Mouse (Mus musculus): ENCODE results near the gene Il17rc. TPM values are rescaled to one million over a fixed set of nuclear protein-coding genes. Genes with fewer than 3 reads are reported as not detected.

Il17rc gene
- polyA plus RNA-seq, 1 experiment from 2014 or later = 2.7 TPM

- Histone ChIP-seq H3K27me3 (ENCODE audit: control insufficient read depth, insufficient read depth, low read depth, low read length) (no peaks in the 10 kb centered on the region; the same call in 1 of the 2 replicates), H3K4me3 (ENCODE audit: low read depth, low read length) (no peak overlapping the region), H3K9ac (ENCODE audit: low read depth, low read length) (no peak overlapping the region), H3K27ac (ENCODE audit: low read length) (no peak overlapping the region), H3K36me3 (ENCODE audit: control insufficient read depth, insufficient read depth, low read length) (0 out of 2 replicates have a peak, but pooled peaks cover 5% of the 10 kb centered on the region), H3K9me3 (replicated peaks; ENCODE audit: control insufficient read depth, low read length, poor library complexity, severe bottlenecking) (no peaks in the 10 kb centered on the region), H3K4me2 (ENCODE audit: low read length) (no peak overlapping the region), H3K4me1 (ENCODE audit: control insufficient read depth, insufficient read depth, low read length) (peaks cover 15% of the 10 kb centered on the region)
- WGBS = 78% methylated on average over 6 of the region's 6 CpGs
- ATAC-seq = no peak
Observed at GRCm38 (mm10) chr6:113499346-113499745, 28.1 kb downstream of the Il17rc start.

- Histone ChIP-seq H3K4me1 (ENCODE audit: control insufficient read depth, insufficient read depth, low read length) (peaks cover 12% of the 10 kb centered on the region), H3K9ac (ENCODE audit: low read depth, low read length) (peak within 1 kb of the TSS; percentile 83), H3K36me3 (ENCODE audit: control insufficient read depth, insufficient read depth, low read length) (0 out of 2 replicates have a peak, but pooled peaks cover 2% of the 10 kb centered on the region), H3K9me3 (replicated peaks; ENCODE audit: control insufficient read depth, low read length, poor library complexity, severe bottlenecking) (no peaks in the 10 kb centered on the region), H3K27ac (ENCODE audit: low read length) (peak within 1 kb of the TSS; percentile 74), H3K27me3 (ENCODE audit: control insufficient read depth, insufficient read depth, low read depth, low read length) (no peaks in the 10 kb centered on the region), H3K4me3 (ENCODE audit: low read depth, low read length) (peak within 1 kb of the TSS; percentile 63), H3K4me2 (ENCODE audit: low read length) (peak within 1 kb of the TSS; percentile 76)
- peak; percentile 90 for ATAC-seq
- WGBS = 1% methylated on average over 32 of the region's 32 CpGs
Observed at GRCm38 (mm10) chr6:113501388-113502084, 30.3 kb downstream of the Il17rc start, which contains the start of gene Prrt3. Gene Prrt3, minus strand, starts transcription at chr6:113501931.

GRCm38 (mm10) chr6:113502801-113503200 lies 31.6 kb downstream of the Il17rc start:
- Histone ChIP-seq H3K4me2 (ENCODE audit: low read length) (no peak overlapping the region), H3K4me3 (ENCODE audit: low read depth, low read length) (no peak overlapping the region), H3K27ac (ENCODE audit: low read length) (no peak overlapping the region), H3K9me3 (replicated peaks; ENCODE audit: control insufficient read depth, low read length, poor library complexity, severe bottlenecking) (no peaks in the 10 kb centered on the region), H3K27me3 (ENCODE audit: control insufficient read depth, insufficient read depth, low read depth, low read length) (no peaks in the 10 kb centered on the region), H3K36me3 (ENCODE audit: control insufficient read depth, insufficient read depth, low read length) (no peaks in the 10 kb centered on the region), H3K9ac (ENCODE audit: low read depth, low read length) (no peak overlapping the region), H3K4me1 (ENCODE audit: control insufficient read depth, insufficient read depth, low read length) (peaks cover 12% of the 10 kb centered on the region)
- 42% methylated on average over 2 of the region's 2 CpGs for WGBS
- ATAC-seq = no peak

DNA sequence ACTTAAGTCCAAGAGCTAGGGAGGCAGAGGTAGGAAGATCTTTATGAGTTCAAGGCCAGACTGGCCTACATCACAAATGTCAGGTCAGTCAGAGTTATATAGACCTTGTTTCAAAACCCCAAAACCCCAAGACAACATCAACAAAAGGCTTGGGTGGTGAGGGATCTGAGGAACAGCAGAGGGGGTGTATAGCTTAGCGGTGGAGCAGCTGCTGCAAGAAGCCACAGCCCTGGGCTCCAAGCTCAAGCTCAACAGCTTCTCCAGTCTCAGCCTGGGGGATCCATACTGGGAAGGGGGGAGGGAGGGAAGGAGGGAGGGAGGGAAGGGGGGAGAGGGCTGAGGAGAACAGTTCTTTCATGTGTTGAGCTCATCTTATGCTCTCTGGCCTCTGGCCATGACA lies 34.5 kb downstream of the Il17rc start:
- Histone ChIP-seq H3K4me3 (ENCODE audit: low read depth, low read length) (no peak overlapping the region), H3K4me2 (ENCODE audit: low read length) (no peak overlapping the region), H3K27me3 (ENCODE audit: control insufficient read depth, insufficient read depth, low read depth, low read length) (no peaks in the 10 kb centered on the region), H3K36me3 (ENCODE audit: control insufficient read depth, insufficient read depth, low read length) (no peaks in the 10 kb centered on the region), H3K4me1 (ENCODE audit: control insufficient read depth, insufficient read depth, low read length) (peaks cover 8% of the 10 kb centered on the region; the same call in 1 of the 2 replicates), H3K9ac (ENCODE audit: low read depth, low read length) (no peak overlapping the region), H3K27ac (ENCODE audit: low read length) (no peak overlapping the region), H3K9me3 (replicated peaks; ENCODE audit: control insufficient read depth, low read length, poor library complexity, severe bottlenecking) (no peaks in the 10 kb centered on the region)
- no peak for ATAC-seq
- WGBS = 85% methylated on average over 1 of the region's 1 CpGs

DNA sequence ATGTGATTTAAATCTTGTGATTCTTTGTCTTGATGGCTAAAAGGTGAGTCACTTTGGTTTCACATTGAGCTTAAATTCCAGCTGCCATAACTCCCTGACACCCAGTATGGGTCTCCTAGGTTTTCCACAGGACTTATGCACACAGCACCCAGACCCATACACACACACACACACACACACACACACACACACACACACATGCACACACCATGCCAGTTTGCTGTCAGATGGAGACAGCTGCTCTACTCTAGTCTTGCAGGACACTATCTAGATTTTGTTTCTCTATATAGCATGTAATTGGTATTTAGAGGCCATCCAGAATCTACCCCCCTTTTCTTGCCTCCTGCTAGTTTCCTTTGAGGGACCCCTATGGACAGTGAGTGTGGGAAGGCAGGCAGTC lies 35.9 kb downstream of the Il17rc start:
- H3K36me3 ChIP-seq (ENCODE audit: control insufficient read depth, insufficient read depth, low read length) = no peaks in the 10 kb centered on the region
- no peaks in the 10 kb centered on the region for H3K27me3 ChIP-seq (ENCODE audit: control insufficient read depth, insufficient read depth, low read depth, low read length)
- H3K4me3 ChIP-seq (ENCODE audit: low read depth, low read length) = no peak overlapping the region
- no peak for ATAC-seq
- no peaks in the 10 kb centered on the region for H3K9me3 ChIP-seq (replicated peaks; ENCODE audit: control insufficient read depth, low read length, poor library complexity, severe bottlenecking)
- no peak overlapping the region for H3K4me2 ChIP-seq (ENCODE audit: low read length)
- no peak overlapping the region for H3K9ac ChIP-seq (ENCODE audit: low read depth, low read length)
- no peak overlapping the region for H3K27ac ChIP-seq (ENCODE audit: low read length)
- H3K4me1 ChIP-seq (ENCODE audit: control insufficient read depth, insufficient read depth, low read length) = peaks cover 4% of the 10 kb centered on the region; the same call in 1 of the 2 replicates

DNA sequence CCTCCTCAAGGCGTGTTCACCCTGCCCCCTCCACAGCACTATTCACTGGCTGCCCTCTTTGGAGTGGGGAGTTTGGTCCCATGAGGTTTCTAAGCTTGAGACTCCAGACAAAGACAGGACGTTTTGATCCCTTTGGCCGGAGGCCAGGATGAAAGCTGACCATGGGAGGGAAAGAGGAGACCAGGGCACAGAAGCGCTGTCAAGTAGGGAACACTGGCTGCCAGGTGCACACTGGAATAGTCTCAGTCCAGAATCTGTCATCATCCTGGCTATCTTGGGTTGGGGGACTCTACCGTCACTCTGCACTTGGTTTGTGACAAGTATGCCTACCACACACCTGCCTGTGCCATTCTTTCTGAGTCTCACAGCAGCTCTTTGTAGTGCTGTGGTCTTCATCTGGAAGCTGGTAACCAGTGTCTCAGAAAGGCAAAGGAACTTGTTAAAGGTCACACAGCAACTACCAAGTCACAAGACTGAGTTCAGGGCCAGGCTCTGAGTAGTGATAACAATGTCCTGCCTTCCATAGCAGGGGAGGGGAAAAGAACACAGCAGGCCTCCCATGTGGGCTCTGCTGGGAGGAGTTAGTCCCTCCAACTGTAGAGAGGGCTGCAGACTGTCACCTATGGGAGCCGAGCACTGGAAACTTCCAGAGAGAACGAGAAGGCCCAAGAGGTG lies 37.2 kb downstream of the Il17rc start:
- no peak for ATAC-seq

GRCm38 (mm10) chr6:113508947-113509280 lies 37.7 kb downstream of the Il17rc start:
- H3K9ac ChIP-seq (ENCODE audit: low read depth, low read length) = no peak overlapping the region
- ATAC-seq = no peak
- H3K27ac ChIP-seq (ENCODE audit: low read length) = no peak overlapping the region
- H3K9me3 ChIP-seq (replicated peaks; ENCODE audit: control insufficient read depth, low read length, poor library complexity, severe bottlenecking) = no peaks in the 10 kb centered on the region
- H3K27me3 ChIP-seq (ENCODE audit: control insufficient read depth, insufficient read depth, low read depth, low read length) = no peaks in the 10 kb centered on the region
- no peaks in the 10 kb centered on the region for H3K4me1 ChIP-seq (ENCODE audit: control insufficient read depth, insufficient read depth, low read length)
- H3K4me3 ChIP-seq (ENCODE audit: low read depth, low read length) = no peak overlapping the region
- WGBS = 48% methylated on average over 5 of the region's 5 CpGs
- no peak overlapping the region for H3K4me2 ChIP-seq (ENCODE audit: low read length)
- peaks cover 2% of the 10 kb centered on the region for H3K36me3 ChIP-seq (ENCODE audit: control insufficient read depth, insufficient read depth, low read length)

More for the DNA sequence above, 37.2 kb downstream of the Il17rc start:
- Histone ChIP-seq H3K27ac (ENCODE audit: low read length) (no peak overlapping the region), H3K9me3 (replicated peaks; ENCODE audit: control insufficient read depth, low read length, poor library complexity, severe bottlenecking) (no peaks in the 10 kb centered on the region), H3K9ac (ENCODE audit: low read depth, low read length) (no peak overlapping the region), H3K4me1 (ENCODE audit: control insufficient read depth, insufficient read depth, low read length) (no peaks in the 10 kb centered on the region), H3K4me3 (ENCODE audit: low read depth, low read length) (no peak overlapping the region), H3K27me3 (ENCODE audit: control insufficient read depth, insufficient read depth, low read depth, low read length) (no peaks in the 10 kb centered on the region), H3K36me3 (ENCODE audit: control insufficient read depth, insufficient read depth, low read length) (no peaks in the 10 kb centered on the region), H3K4me2 (ENCODE audit: low read length) (no peak overlapping the region)
- 51% methylated on average over 7 of the region's 7 CpGs for WGBS

DNA sequence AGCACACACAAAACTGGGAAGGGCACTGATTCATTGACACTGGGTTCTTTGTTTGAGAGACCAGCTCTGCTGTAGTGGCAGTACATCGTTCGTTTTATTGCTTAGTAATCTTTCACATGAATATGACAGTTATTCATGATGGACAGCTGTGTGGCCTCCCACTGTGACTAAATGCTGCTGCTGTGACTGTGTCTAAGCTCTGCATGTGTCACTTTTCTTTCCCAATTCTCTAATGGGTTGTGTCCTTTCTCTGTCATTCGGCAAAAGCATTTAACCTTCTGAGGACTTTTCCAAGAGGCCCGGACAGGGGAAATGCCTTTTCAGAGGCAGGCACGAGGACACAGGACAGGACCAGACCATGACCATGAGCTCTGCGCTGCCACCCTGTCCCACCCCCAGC lies 42.7 kb downstream of the Il17rc start:
- Histone ChIP-seq H3K4me2 (ENCODE audit: low read length) (no peak overlapping the region), H3K9me3 (replicated peaks; ENCODE audit: control insufficient read depth, low read length, poor library complexity, severe bottlenecking) (no peaks in the 10 kb centered on the region), H3K36me3 (ENCODE audit: control insufficient read depth, insufficient read depth, low read length) (peaks cover 46% of the 10 kb centered on the region), H3K4me1 (ENCODE audit: control insufficient read depth, insufficient read depth, low read length) (no peaks in the 10 kb centered on the region), H3K9ac (ENCODE audit: low read depth, low read length) (no peak overlapping the region), H3K27me3 (ENCODE audit: control insufficient read depth, insufficient read depth, low read depth, low read length) (no peaks in the 10 kb centered on the region), H3K4me3 (ENCODE audit: low read depth, low read length) (no peak overlapping the region), H3K27ac (ENCODE audit: low read length) (no peak overlapping the region)
- ATAC-seq = no peak
- WGBS = 90% methylated on average over 6 of the region's 6 CpGs

DNA sequence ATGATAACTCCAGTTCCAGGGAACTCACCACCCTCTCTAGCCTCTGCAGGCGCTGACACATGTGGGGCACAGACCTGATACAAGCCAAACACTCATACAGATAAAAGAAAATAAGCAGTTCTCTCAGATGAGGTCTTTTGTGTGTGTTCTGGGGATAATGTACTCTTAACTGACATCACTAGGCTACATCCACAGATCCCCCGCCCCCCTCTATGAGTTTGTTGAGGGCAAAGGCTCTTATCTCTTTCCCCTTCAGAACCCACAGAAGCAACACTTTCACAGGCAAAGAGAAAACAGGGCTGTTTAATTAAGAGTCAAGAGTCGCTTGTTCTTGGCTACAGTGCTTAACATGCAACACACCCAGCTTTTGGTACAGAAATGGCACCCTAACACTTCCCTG lies 43.4 kb downstream of the Il17rc start:
- no peaks in the 10 kb centered on the region for H3K9me3 ChIP-seq (replicated peaks; ENCODE audit: control insufficient read depth, low read length, poor library complexity, severe bottlenecking)
- H3K4me1 ChIP-seq (ENCODE audit: control insufficient read depth, insufficient read depth, low read length) = no peaks in the 10 kb centered on the region
- H3K27ac ChIP-seq (ENCODE audit: low read length) = no peak overlapping the region
- H3K27me3 ChIP-seq (ENCODE audit: control insufficient read depth, insufficient read depth, low read depth, low read length) = no peaks in the 10 kb centered on the region
- 96% methylated on average over 3 of the region's 3 CpGs for WGBS
- H3K4me3 ChIP-seq (ENCODE audit: low read depth, low read length) = no peak overlapping the region
- no peak for ATAC-seq
- no peak overlapping the region for H3K9ac ChIP-seq (ENCODE audit: low read depth, low read length)
- H3K4me2 ChIP-seq (ENCODE audit: low read length) = no peak overlapping the region
- H3K36me3 ChIP-seq (ENCODE audit: control insufficient read depth, insufficient read depth, low read length) = peaks cover 52% of the 10 kb centered on the region

All from midbrain, embryonic 16.5 days (tissue).